Mouse (Mus musculus) monocyte, adult 2 months (primary cell): ENCODE results near the gene Hist1h4d.
A peak's percentile ranks its signal among the peaks of the same experiment; 100 is the strongest.
"Not testable (repeated sequence)": the region's sequence is repeated elsewhere in the genome, so short reads cannot be mapped to it uniquely, and the experiment has no call there.

Source experiments
- DNase-seq, 2 experiments: peaks; one replicate each; pipeline ENCODE4 v3.0.0; 2022; ENCODE audit warnings: low spot score in 2 of 2, low read depth in 1 of 2

Hist1h4d gene

DNA sequence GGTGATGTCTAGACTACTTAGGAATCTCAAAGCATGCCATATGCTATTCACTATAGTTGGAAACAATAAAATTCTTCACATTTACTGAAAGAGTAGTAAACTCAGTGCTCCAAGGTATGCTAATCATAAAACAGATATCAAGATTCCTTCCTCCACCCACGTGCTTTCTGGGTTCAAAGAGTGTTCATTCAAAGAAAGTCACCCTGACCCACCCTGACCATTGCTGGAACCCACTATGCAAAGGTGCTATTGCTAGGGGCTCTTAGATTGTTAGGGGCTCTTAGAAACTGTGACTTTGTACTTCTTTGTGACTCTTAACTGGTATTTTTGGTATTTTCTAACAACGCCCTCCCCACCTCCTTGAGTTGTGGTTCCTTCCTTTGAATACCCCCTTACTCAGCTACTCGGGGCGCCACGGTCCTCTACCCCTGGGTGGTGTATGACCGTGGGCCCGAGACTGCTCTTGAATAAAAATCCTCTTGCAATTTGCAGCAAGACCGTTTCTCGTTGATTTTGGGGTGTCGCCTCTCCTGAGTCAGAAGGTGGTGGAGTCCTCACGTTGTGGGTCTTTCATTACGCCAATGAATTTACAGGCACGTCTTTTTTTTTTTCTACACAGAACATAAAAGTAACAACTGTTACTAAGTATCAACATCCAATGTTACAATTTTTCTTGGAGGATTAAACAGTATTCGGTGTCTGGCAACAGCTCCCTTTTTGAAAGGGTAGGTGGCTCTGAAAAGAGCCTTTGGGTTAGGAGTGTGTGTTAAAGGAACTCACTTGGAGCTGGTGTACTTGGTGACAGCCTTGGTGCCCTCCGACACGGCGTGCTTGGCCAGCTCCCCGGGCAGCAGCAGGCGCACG, 8.1 kb upstream of the Hist1h4d start:
- DNase-seq = not testable (repeated sequence)

GRCm38 (mm10) chr13:23573898-23574524, 7.4 kb upstream of the Hist1h4d start, which contains the start of the genes Hist1h2bf and Hist1h2ad:
Gene Hist1h2bf, minus strand, starts transcription at chr13:23574196.
Gene Hist1h2ad, plus strand, starts transcription at chr13:23574381.
- DNase-seq = peak; percentile 82 to 87

- not testable (repeated sequence) for DNase-seq
Observed at GRCm38 (mm10) chr13:23574546-23575170, 6.7 kb upstream of the Hist1h4d start.

GRCm38 (mm10) chr13:23575271-23575851, 6.0 kb upstream of the Hist1h4d start, which contains the start of gene Hist1h3d:
Gene Hist1h3d, plus strand, starts transcription at chr13:23575763.
- peak in 1 of 2 experiments; percentile 61 for DNase-seq

GRCm38 (mm10) chr13:23575864-23576313, 5.5 kb upstream of the Hist1h4d start:
- DNase-seq = not testable (repeated sequence)

GRCm38 (mm10) chr13:23576351-23576881, 5.0 kb upstream of the Hist1h4d start:
- no peak for DNase-seq

GRCm38 (mm10) chr13:23576906-23577639, 4.3 kb upstream of the Hist1h4d start:
- no peak for DNase-seq

DNA sequence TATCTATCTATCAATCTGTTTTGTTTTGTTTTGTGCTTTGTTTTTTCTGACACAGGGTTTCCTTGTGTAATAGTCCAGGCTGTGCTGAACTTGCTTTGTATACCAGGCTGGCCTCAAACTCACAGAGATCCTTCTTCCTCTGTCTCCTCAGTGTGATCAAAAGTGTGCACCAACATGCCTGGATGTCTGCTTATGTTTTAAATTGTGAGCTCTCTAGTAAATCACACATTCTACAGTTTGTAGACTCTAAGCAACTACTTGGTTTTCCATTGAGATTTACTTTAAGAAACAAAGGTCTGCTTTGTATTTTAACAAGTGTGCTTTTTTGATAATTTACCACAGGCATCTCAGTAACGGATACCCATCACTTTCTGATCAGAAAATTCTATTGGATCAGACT, 3.6 kb upstream of the Hist1h4d start:
- DNase-seq = no peak

DNA sequence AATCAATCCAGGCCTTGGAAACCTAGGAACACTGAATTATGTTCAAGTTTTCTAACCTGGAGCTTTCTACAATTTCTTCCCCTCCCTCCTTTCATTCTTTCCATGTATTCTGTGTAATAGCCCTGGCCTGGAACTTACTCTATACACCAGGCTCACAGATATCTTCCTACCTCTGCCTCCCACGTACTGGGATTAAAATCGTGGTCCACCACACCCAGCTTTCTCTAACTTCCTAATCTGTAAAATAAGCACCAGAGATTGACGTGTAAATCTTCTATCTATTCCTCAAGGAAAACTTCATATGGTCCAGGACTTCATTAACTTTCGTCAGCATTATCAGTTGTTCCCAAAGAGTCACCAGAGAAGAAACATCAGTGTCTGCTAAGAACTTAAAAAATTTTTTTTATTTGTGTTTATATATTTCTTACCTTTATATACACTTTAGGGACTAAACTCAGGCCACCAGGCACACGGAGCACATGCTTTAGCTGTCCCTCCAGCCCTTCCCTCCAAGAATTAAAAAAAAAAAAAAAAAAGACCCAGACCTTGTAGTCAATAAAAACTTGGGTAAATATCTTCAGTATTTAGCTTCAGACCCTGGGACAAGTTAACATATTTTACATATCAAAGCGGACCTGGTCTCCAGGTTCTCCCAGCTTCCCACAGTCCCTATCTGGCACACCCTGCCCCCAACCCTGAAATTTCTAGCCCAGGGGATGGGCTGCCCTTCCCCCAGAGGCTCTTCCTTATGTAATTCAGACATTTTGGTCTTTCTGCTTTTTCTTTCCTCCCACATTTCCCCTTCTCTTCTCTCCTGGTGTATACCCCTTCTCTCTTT, 1.0 kb downstream of the Hist1h4d start:
- DNase-seq = no peak

GRCm38 (mm10) chr13:23583387-23584068, 2.1 kb downstream of the Hist1h4d start:
- DNase-seq = no peak

DNA sequence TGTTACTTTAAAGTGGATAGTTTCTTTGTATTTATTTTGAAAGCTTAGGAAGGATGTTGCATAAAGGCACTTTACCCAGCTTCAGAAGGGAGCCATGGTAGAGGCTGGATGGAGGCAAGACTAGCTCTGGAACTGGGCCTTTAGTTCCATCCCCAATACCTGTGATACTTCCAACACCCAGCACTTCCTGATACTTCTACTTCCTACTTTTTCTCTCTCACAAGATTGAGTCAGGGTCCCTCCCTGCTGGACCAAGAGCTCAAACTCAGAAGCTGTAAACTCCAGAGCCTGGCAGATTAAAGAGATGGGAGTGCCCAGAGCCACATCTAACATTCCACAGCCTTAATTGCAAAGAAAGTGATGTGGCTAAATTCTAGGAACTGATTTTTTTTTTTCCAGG, 2.9 kb downstream of the Hist1h4d start:
- no peak for DNase-seq

DNA sequence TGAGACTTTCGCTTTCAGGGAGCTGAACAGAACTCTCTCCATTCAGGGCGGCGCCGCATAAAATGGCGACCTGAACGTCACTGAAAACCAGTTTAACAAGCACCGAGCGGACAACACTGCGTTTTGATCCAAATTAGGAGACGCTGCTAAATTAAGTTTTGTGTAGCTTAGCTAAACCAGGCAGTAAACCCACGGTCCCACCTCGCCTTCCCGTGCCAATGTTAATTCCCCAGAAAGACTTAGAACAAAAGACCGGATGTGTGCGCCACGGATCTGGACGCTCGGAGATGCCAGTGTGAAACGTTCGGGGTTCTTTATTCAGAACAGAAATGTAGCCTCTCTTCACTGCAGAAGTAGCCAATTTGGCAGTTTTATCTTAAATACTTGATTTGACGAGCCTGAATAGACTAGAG, 3.6 kb downstream of the Hist1h4d start:
- DNase-seq = peak in 1 of 2 experiments; percentile 69

GRCm38 (mm10) chr13:23585442-23586098, 4.2 kb downstream of the Hist1h4d start:
- DNase-seq = peak; percentile 64 to 66

DNA sequence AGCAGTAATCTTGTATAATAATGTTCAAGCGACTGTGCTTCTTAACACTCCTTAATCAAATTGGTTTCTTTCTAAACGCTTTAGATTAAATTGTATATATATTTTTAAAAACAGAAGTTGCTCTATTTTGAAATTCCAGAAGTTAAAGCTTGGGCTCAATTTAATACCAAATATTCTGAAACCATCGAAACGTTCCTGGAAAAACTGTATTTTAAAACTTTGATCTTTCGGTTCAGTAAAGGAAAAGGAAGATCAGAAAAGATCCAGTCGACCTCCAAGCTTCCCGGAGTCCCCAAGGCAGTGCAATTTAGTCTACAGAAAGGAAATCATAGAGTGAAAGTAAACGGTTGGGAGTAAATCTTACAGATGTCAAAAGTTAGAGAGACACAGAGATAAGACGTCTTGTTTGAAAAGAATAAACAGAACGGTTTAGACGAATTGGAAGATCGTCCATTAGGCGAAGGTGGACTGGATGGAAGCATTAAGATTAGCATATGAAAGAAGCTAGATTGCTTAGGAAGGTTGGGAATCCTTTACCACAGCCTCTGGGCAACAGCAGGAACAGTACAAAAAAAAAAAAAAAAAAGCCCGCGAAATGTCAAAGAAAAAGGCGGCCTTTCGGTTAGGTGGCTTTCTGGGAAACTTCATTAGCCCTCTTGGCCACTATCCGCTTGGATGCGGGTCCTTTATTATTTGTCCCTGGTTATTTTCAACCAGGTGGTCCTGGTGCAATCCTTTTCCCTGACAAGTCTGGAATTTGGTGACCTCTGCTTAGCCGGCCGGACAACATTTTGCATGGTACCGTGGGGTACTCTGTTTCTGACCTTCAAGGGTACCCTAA, 4.9 kb downstream of the Hist1h4d start:
- no peak for DNase-seq

DNA sequence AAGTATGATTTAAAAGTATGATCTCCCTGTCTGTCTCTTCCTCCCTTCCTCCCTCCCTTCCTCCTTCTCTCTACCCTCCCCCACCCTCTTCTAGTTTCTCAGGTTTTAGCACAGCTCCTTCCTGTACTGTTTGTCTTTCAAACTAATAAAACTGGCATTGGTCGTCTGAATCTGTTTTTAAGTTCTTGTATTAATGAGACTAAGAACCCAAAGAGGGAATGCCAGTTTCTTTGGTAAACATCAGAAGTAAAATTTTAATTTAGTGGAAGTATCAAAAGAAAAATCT, 5.5 kb downstream of the Hist1h4d start:
- DNase-seq = no peak

DNA sequence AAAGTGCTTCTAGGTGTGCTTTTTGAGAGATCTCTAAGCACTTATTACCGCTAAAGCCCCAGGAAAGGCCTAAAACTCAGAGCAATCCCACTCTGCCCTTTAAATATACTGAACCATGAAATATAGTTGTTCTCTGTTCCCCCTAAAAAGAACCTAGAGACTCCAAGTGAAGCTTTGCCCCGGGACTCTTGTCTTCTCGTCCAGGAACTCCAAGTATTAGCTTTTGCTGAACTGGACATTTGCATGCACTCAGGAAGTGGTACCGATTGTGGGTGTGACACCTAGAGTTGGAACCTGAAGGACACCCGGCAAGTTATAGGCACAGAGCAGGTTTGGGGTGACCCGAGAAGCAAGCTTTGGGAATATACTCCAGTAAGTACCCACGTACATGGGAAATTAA, 9.8 kb downstream of the Hist1h4d start:
- DNase-seq = no peak

- DNase-seq = not testable (repeated sequence)
Observed at GRCm38 (mm10) chr13:23591886-23592285, 10.5 kb downstream of the Hist1h4d start.

- DNase-seq = no peak
Observed at GRCm38 (mm10) chr13:23592614-23593013, 11.2 kb downstream of the Hist1h4d start.
